In genomic region chr5:25529529-25530421, GRCm38 (mm10) we compare ENCODE assay signal across 8 mouse cellular contexts. TPM values are rescaled to one million over a fixed set of nuclear protein-coding genes. Genes with fewer than 3 reads are reported as not detected.
DNase-seq lines count a peak whose midpoint lies in the region; ATAC-seq lines count a peak whose summit lies in the region.

No protein-coding gene starts in this region.

- DNase-seq in NIH3T3 (ENCODE audit: low read depth): peak; percentile 100
- DNase-seq in cerebellum, postnatal 10 days: peak; percentile 100
- peak; percentile 100 for DNase-seq in frontal cortex, postnatal 10 days (ENCODE audit: low spot score in 2 of 2)
- peak; percentile 99 to 100 for DNase-seq in layer of hippocampus, postnatal 14 days (ENCODE audit: low spot score in 2 of 2)
- DNase-seq in lung, postnatal 14 days: peak; percentile 100
- peak; percentile 99 for DNase-seq in retina, adult 2 months (ENCODE audit: low read depth, low spot score)
- peak; percentile 99 to 100 for DNase-seq in thymus, postnatal 36 days

- no peaks in the 10 kb centered on the region for H3K9me3 ChIP-seq in hindbrain, embryonic 12.5 days (replicated peaks)

- under 1% methylated on average over 84 of the region's 87 CpGs for WGBS in hindbrain, embryonic 12.5 days

- ATAC-seq in hindbrain, embryonic 12.5 days (ENCODE audit: low FRiP score): peak; percentile 100

- peak overlapping the region; percentile 97 for H3K27ac ChIP-seq in hindbrain, embryonic 12.5 days

- no peaks in the 10 kb centered on the region for H3K36me3 ChIP-seq in hindbrain, embryonic 12.5 days

- H3K4me3 ChIP-seq in hindbrain, embryonic 12.5 days: peak overlapping the region; percentile 70

- no peaks in the 10 kb centered on the region for H3K27me3 ChIP-seq in hindbrain, embryonic 12.5 days

- peak overlapping the region; percentile 74 for H3K9ac ChIP-seq in hindbrain, embryonic 12.5 days

- peaks cover 11% of the 10 kb centered on the region; the same call in 1 of the 2 replicates for H3K4me1 ChIP-seq in hindbrain, embryonic 12.5 days

- H3K4me2 ChIP-seq in hindbrain, embryonic 12.5 days (replicated peaks): peak overlapping the region; percentile 70

RNA-seq across cellular contexts. Expression of gene Cct8l1, which starts 13.9 kb away (rescaled TPM):
- 0.14 TPM in 1 of 2 replicates, not detected in the other for polyA plus RNA-seq in hindbrain, embryonic 12.5 days (2016; fragmentation: Nextera tagmentation; extraction: Ambion mirVana)
- total RNA-seq in layer of hippocampus, postnatal 14 days (2021): not detected

RNA-seq across cellular contexts. Expression of gene Kmt2c, which starts 31.2 kb away (rescaled TPM):
- polyA plus RNA-seq in hindbrain, embryonic 12.5 days (2016; fragmentation: Nextera tagmentation; extraction: Ambion mirVana): 27.1 and 27.9 TPM in 2 replicates
- total RNA-seq in layer of hippocampus, postnatal 14 days (2021): 10 to 100 TPM; 79.9 to 88.1 TPM

Comparison
In these comparisons a context has a peak if more than half of its experiments do, and no peak if none do; other contexts are left out.
1. Peak in every context shown above with its lines: DNase-seq, ATAC-seq, H3K4me3 ChIP-seq and H3K27ac ChIP-seq.